Mouse (Mus musculus) forebrain, embryonic 13.5 days (tissue): Measurements from ENCODE around the gene Fzd2. TPM values are rescaled to one million over a fixed set of nuclear protein-coding genes. Genes with fewer than 3 reads are reported as not detected.
"Not testable (repeated sequence)": the region's sequence is repeated elsewhere in the genome, so short reads cannot be mapped to it uniquely, and the experiment has no call there.

Experiments
- ATAC-seq: fragments of 200-750 bp; cut with Nextera tagmentation; 2 replicates; pipeline ENCODE4 v1.8.0; 2017
- H3K27ac ChIP-seq: fragments of 300-500 bp; sonication (generic); 2 replicates; pipeline ENCODE4 v1.5.1; 2015; ENCODE audit warnings: inconsistent platforms, mild to moderate bottlenecking, moderate library complexity
- H3K27me3 ChIP-seq: fragments of 300-500 bp; sonication (generic); 2 replicates; pipeline ENCODE4 v1.6.1; 2015; ENCODE audit warnings: mild to moderate bottlenecking, inconsistent platforms
- H3K36me3 ChIP-seq: fragments of 300-500 bp; sonication (generic); 2 replicates; pipeline ENCODE4 v1.6.1; 2015; ENCODE audit warnings: mild to moderate bottlenecking, inconsistent platforms; ENCODE audit not compliant: poor library complexity, severe bottlenecking
- H3K4me1 ChIP-seq: fragments of 300-500 bp; sonication (generic); 2 replicates; pipeline ENCODE4 v1.6.1; 2015; ENCODE audit warnings: inconsistent platforms
- H3K4me2 ChIP-seq: fragments of 300-500 bp; sonication (generic); 2 replicates; pipeline ENCODE4 v1.6.1; 2015; ENCODE audit warnings: inconsistent platforms, mild to moderate bottlenecking, moderate library complexity
- H3K4me3 ChIP-seq: fragments of 300-500 bp; sonication (generic); 2 replicates; pipeline ENCODE4 v1.5.1; 2015; ENCODE audit warnings: mild to moderate bottlenecking, inconsistent platforms
- H3K9ac ChIP-seq: fragments of 300-500 bp; sonication (generic); 2 replicates; pipeline ENCODE4 v1.6.1; 2015; ENCODE audit warnings: mild to moderate bottlenecking, inconsistent platforms
- H3K9me3 ChIP-seq: fragments of 300-500 bp; sonication (generic); replicated peaks from 2 replicates; pipeline ENCODE4 v1.6.1; 2016; ENCODE audit warnings: inconsistent platforms
- WGBS: fragments of 180-500 bp; shearing (Covaris S2); methylation state at CpG from one replicate; pipeline ENCODE4 v1.1.7; 2015; 5-methylcytosine and 5-hydroxymethylcytosine counted together
- polyA plus RNA-seq: library from polyadenylated mRNA; unstranded; fragments of >200 nt; fragmentation: Nextera tagmentation; extraction: Ambion mirVana; gene quantifications from 2 replicates; pipeline ENCODE4 v1.2.1, GENCODE M21; 2015

The Fzd2 gene
- polyA plus RNA-seq, 1 experiment from 2014 or later: 24.4 TPM

GRCm38 (mm10) chr11:102586445-102587130 lies 17.6 kb upstream of the Fzd2 start:
- H3K27ac ChIP-seq: no peak overlapping the region
- 91% methylated on average over 4 of the region's 4 CpGs for WGBS
- no peak for ATAC-seq

GRCm38 (mm10) chr11:102587554-102587953 lies 16.6 kb upstream of the Fzd2 start:
- no peaks in the 10 kb centered on the region for H3K27me3 ChIP-seq
- no peak overlapping the region for H3K27ac ChIP-seq
- H3K4me2 ChIP-seq: no peak overlapping the region
- 0 out of 2 replicates have a peak, but pooled peaks cover 5% of the 10 kb centered on the region for H3K9me3 ChIP-seq
- 67% methylated on average over 3 of the region's 3 CpGs for WGBS
- peaks cover 6% of the 10 kb centered on the region for H3K4me1 ChIP-seq
- ATAC-seq: no peak
- no peak overlapping the region for H3K9ac ChIP-seq
- no peaks in the 10 kb centered on the region for H3K36me3 ChIP-seq
- no peak overlapping the region for H3K4me3 ChIP-seq

More at GRCm38 (mm10) chr11:102586445-102587130, 17.6 kb upstream of the Fzd2 start:
- Histone ChIP-seq H3K4me1 (peaks cover 15% of the 10 kb centered on the region), H3K36me3 (no peaks in the 10 kb centered on the region), H3K9me3 (0 out of 2 replicates have a peak, but pooled peaks cover 5% of the 10 kb centered on the region), H3K9ac (no peak overlapping the region), H3K4me2 (no peak overlapping the region), H3K27me3 (no peaks in the 10 kb centered on the region), H3K4me3 (no peak overlapping the region)

GRCm38 (mm10) chr11:102595341-102595820 lies 8.8 kb upstream of the Fzd2 start:
- H3K4me3 ChIP-seq: no peak overlapping the region
- WGBS: 2% methylated on average over 3 of the region's 4 CpGs
- no peaks in the 10 kb centered on the region for H3K36me3 ChIP-seq
- H3K4me2 ChIP-seq: peak overlapping the region; percentile 25; the same call in 1 of the 2 replicates
- H3K4me1 ChIP-seq: peaks cover 19% of the 10 kb centered on the region
- H3K9me3 ChIP-seq: no peaks in the 10 kb centered on the region
- peak overlapping the region; percentile 35; the same call in 1 of the 2 replicates for H3K9ac ChIP-seq
- H3K27me3 ChIP-seq: no peaks in the 10 kb centered on the region
- ATAC-seq: no peak
- H3K27ac ChIP-seq: peak overlapping the region; percentile 2; the same call in 1 of the 2 replicates

GRCm38 (mm10) chr11:102599912-102600311 lies 4.3 kb upstream of the Fzd2 start:
- 87% methylated on average over 3 of the region's 3 CpGs for WGBS

GRCm38 (mm10) chr11:102602816-102603495 lies 1.2 kb upstream of the Fzd2 start:
- WGBS: 1% methylated on average over 13 of the region's 13 CpGs
- peak overlapping the region; percentile 90 for H3K4me3 ChIP-seq
- no peaks in the 10 kb centered on the region for H3K36me3 ChIP-seq
- no peaks in the 10 kb centered on the region for H3K9me3 ChIP-seq
- no peaks in the 10 kb centered on the region for H3K27me3 ChIP-seq
- H3K9ac ChIP-seq: peak overlapping the region; percentile 60
- peaks cover 32% of the 10 kb centered on the region for H3K4me1 ChIP-seq
- H3K4me2 ChIP-seq: peak overlapping the region; percentile 66
- H3K27ac ChIP-seq: peak overlapping the region; percentile 99
- ATAC-seq: no peak

More at GRCm38 (mm10) chr11:102599912-102600311, 4.3 kb upstream of the Fzd2 start:
- Histone ChIP-seq H3K9ac (no peak overlapping the region), H3K9me3 (no peaks in the 10 kb centered on the region), H3K4me2 (no peak overlapping the region), H3K4me1 (peaks cover 26% of the 10 kb centered on the region), H3K36me3 (no peaks in the 10 kb centered on the region), H3K27ac (no peak overlapping the region), H3K27me3 (no peaks in the 10 kb centered on the region), H3K4me3 (no peak overlapping the region)
- no peak for ATAC-seq

- peak overlapping the region; percentile 90 for H3K4me3 ChIP-seq
- peaks cover 37% of the 10 kb centered on the region for H3K4me1 ChIP-seq
- no peaks in the 10 kb centered on the region for H3K9me3 ChIP-seq
- peak overlapping the region; percentile 66 for H3K4me2 ChIP-seq
- WGBS: 0% methylated on average over 10 of the region's 10 CpGs
- peak; percentile 80 for ATAC-seq
- H3K27ac ChIP-seq: peak overlapping the region; percentile 99
- no peaks in the 10 kb centered on the region for H3K36me3 ChIP-seq
- H3K9ac ChIP-seq: peak overlapping the region; percentile 60
- no peaks in the 10 kb centered on the region for H3K27me3 ChIP-seq
Measured at GRCm38 (mm10) chr11:102603496-102603850, 723 bp upstream of the Fzd2 start.

- Histone ChIP-seq H3K9ac (peak overlapping the region; percentile 99), H3K9me3 (no peaks in the 10 kb centered on the region), H3K4me1 (peaks cover 52% of the 10 kb centered on the region), H3K36me3 (no peaks in the 10 kb centered on the region), H3K27ac (peak overlapping the region; percentile 99), H3K4me3 (peak overlapping the region; percentile 90), H3K4me2 (peak overlapping the region; percentile 84), H3K27me3 (no peaks in the 10 kb centered on the region)
- under 1% methylated on average over 69 of the region's 74 CpGs for WGBS
- ATAC-seq: peak; percentile 46
Measured at GRCm38 (mm10) chr11:102604777-102605552, 769 bp downstream of the Fzd2 start.

GRCm38 (mm10) chr11:102605553-102606416 lies 1.6 kb downstream of the Fzd2 start:
- H3K4me1 ChIP-seq: peaks cover 60% of the 10 kb centered on the region
- under 1% methylated on average over 62 of the region's 62 CpGs for WGBS

GRCm38 (mm10) chr11:102606751-102607171 lies 2.6 kb downstream of the Fzd2 start:
- Histone ChIP-seq H3K4me2 (peak overlapping the region; percentile 84), H3K9ac (peak overlapping the region; percentile 99), H3K27ac (peak overlapping the region; percentile 75), H3K4me1 (peaks cover 67% of the 10 kb centered on the region), H3K27me3 (no peaks in the 10 kb centered on the region), H3K9me3 (no peaks in the 10 kb centered on the region), H3K36me3 (no peaks in the 10 kb centered on the region), H3K4me3 (peak overlapping the region; percentile 90)
- under 1% methylated on average over 12 of the region's 12 CpGs for WGBS
- ATAC-seq: no peak

More at GRCm38 (mm10) chr11:102605553-102606416, 1.6 kb downstream of the Fzd2 start:
- Histone ChIP-seq H3K36me3 (no peaks in the 10 kb centered on the region), H3K9me3 (no peaks in the 10 kb centered on the region), H3K4me3 (peak overlapping the region; percentile 90), H3K9ac (peak overlapping the region; percentile 99), H3K27me3 (no peaks in the 10 kb centered on the region), H3K27ac (peak overlapping the region; percentile 99), H3K4me2 (peak overlapping the region; percentile 84)
- no peak for ATAC-seq

- H3K27me3 ChIP-seq, H3K9me3 ChIP-seq, H3K36me3 ChIP-seq, ATAC-seq: not testable (repeated sequence)
- peak overlapping the region; percentile 75 for H3K27ac ChIP-seq
- H3K9ac ChIP-seq: peak overlapping the region; percentile 99
- H3K4me1 ChIP-seq: peaks cover 64% of the 10 kb centered on the region
- WGBS: 1% methylated on average over 12 of the region's 12 CpGs
- H3K4me2 ChIP-seq: peak overlapping the region; percentile 84
- peak overlapping the region; percentile 90 for H3K4me3 ChIP-seq
Measured at GRCm38 (mm10) chr11:102607201-102607600, 3.0 kb downstream of the Fzd2 start.
